Mouse (Mus musculus): ENCODE measurements around the gene Psma3. TPM values are rescaled to one million over a fixed set of nuclear protein-coding genes. Genes with fewer than 3 reads are reported as not detected.
"Not testable (repeated sequence)": the region's sequence is repeated elsewhere in the genome, so short reads cannot be mapped to it uniquely, and the experiment has no call there.

Psma3 gene
- polyA plus RNA-seq, 1 experiment from 2014 or later: 575 TPM

DNA sequence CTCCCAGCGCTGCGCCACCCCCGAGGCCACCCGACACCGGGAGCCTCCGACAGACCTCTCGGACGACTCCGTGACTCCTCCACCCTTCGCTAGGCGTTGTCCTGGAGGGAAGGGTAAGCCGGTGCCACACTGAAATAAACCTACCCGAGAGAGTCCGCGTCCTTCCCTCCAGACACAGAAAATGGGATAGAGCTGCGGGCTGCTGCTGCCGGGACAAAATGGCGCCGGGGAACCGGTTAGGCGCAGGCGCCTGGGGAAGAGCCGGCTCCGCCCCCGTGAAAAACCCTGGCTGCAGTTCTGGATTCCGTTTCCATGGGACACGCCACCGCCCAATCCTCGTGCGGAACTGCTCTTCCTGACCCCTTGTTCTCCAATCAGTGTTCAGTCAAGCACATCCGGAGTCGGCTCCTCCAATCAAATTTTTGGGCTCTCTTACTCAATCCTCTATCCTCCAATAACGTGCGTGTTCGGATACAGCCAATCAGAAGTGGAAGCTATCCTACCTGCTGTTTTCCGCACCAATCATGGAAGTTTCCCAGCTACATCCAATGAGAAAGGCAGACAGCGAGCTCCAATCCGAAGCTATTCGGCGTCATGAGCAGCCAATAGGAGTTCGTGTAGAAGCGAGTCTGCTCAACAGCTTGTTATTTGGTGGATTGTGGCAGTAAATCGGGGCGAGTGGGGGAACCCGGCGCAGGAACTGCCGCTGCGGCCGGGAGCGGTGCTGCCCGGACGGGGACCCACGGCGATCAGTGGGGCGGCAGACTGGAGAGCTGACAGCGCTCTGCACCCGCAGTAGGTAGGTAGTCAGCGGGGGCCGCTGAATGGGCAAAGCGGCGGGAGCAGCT is 41.2 kb downstream of the Psma3 start, which contains the start of gene Arid4a:
Gene Arid4a (plus strand): TSS at position 628 of the 848 bp plus-strand sequence.
- Histone ChIP-seq H3K4me3 (replicated peaks; ENCODE audit: low read length) (peak within 1 kb of the TSS; percentile 99), H3K4me2 (ENCODE audit: low read length) (peak within 1 kb of the TSS; percentile 89), H3K27me3 (replicated peaks; ENCODE audit: control insufficient read depth, insufficient read depth, low read length) (no peaks in the 10 kb centered on the region), H3K9ac (replicated peaks; ENCODE audit: low read depth, low read length) (peak within 1 kb of the TSS; percentile 89), H3K9me3 (ENCODE audit: control insufficient read depth, low read length) (no peaks in the 10 kb centered on the region), H3K4me1 (replicated peaks; ENCODE audit: control insufficient read depth, insufficient read depth, low read length) (peaks cover 25% of the 10 kb centered on the region), H3K27ac (ENCODE audit: low read length) (peak within 1 kb of the TSS; percentile 99), H3K36me3 (ENCODE audit: control insufficient read depth, insufficient read depth) (peaks cover 5% of the 10 kb centered on the region)
- ATAC-seq: peak; percentile 98
- WGBS: under 1% methylated on average over 61 of the region's 61 CpGs

DNA sequence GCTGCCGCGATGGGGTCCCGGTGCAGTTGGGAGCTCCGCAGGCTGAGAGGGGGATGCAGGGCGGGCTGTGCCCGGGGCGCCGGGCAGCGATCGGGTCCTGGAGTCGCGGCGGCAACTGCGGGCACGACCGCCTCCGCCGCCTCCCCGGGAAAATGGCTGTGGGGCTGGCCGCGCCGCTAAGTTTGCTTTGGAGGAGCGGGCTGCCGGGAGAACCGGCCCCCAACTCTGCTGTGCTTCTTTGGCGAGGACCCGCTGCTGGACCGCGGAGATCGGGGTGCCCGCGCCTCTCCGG is 41.7 kb downstream of the Psma3 start:
- ATAC-seq: no peak
- under 1% methylated on average over 32 of the region's 33 CpGs for WGBS
- Histone ChIP-seq H3K36me3 (ENCODE audit: control insufficient read depth, insufficient read depth) (peaks cover 11% of the 10 kb centered on the region), H3K9me3 (ENCODE audit: control insufficient read depth, low read length) (no peaks in the 10 kb centered on the region), H3K27ac (ENCODE audit: low read length) (peak overlapping the region; percentile 95), H3K27me3 (replicated peaks; ENCODE audit: control insufficient read depth, insufficient read depth, low read length) (no peaks in the 10 kb centered on the region), H3K4me2 (ENCODE audit: low read length) (peak overlapping the region; percentile 89), H3K4me1 (replicated peaks; ENCODE audit: control insufficient read depth, insufficient read depth, low read length) (peaks cover 25% of the 10 kb centered on the region), H3K4me3 (replicated peaks; ENCODE audit: low read length) (peak overlapping the region; percentile 99), H3K9ac (replicated peaks; ENCODE audit: low read depth, low read length) (peak overlapping the region; percentile 81)

DNA sequence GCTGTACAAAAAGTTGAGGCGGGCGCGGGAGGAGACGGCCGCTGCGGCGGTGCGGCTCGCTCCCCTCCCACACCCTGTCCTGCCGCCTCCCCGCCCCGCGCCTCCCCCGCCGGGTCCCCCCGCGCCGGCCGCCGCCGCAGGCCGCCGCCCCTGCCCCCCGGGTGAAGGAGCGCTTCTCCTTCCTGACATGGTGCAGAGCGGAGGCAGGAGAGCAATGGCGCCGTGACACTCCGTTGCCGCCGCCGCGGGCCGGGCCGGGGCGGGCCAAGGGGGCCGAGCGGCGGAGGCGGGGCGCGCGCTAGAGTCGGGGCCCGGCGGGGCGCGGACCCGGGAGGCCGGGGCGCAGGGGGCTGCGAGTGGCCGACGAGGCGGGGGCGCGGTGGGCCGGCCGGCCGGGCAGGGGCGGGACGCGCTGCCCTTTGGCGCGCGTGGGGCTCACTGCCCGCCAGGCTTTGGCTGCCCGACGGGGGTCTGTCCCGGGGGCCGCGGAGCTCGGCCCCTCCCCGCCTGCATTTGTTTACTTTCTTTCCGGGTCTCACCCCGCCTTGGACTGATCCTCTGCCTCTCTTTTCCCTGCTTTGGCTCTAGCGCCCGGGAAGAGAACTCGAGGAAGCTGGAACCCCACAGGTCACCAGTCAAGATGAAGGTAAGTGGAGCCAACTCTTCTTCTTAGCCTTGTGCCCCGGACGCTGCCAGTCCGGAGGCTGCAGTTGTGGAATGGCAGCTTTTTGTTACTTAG is 42.3 kb downstream of the Psma3 start:
- ATAC-seq: no peak
- Histone ChIP-seq H3K9me3 (ENCODE audit: control insufficient read depth, low read length) (no peaks in the 10 kb centered on the region), H3K4me2 (ENCODE audit: low read length) (peak overlapping the region; percentile 89), H3K9ac (replicated peaks; ENCODE audit: low read depth, low read length) (peak overlapping the region; percentile 81), H3K36me3 (ENCODE audit: control insufficient read depth, insufficient read depth) (peaks cover 11% of the 10 kb centered on the region), H3K27me3 (replicated peaks; ENCODE audit: control insufficient read depth, insufficient read depth, low read length) (no peaks in the 10 kb centered on the region), H3K4me3 (replicated peaks; ENCODE audit: low read length) (peak overlapping the region; percentile 99), H3K4me1 (replicated peaks; ENCODE audit: control insufficient read depth, insufficient read depth, low read length) (peaks cover 25% of the 10 kb centered on the region), H3K27ac (ENCODE audit: low read length) (peak overlapping the region; percentile 95)
- under 1% methylated on average over 56 of the region's 82 CpGs for WGBS

DNA sequence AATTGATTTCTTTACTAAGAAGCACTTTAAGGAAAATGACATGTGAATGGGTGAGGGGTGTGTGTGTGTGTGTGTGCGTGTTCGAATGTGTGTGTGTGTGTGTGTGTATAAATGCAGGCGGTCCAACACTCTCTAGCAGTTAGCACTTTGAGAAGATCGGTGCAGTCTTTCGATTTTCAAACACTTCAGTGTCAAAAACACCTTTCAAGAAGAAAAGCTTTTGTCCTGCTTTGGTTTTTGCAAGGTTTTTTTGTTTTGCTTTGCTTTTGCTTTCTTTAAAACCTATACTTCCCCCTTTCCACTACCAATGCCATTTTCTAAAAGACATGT is 42.8 kb downstream of the Psma3 start:
- Histone ChIP-seq H3K4me1 (replicated peaks; ENCODE audit: control insufficient read depth, insufficient read depth, low read length) (peaks cover 22% of the 10 kb centered on the region), H3K27me3 (replicated peaks; ENCODE audit: control insufficient read depth, insufficient read depth, low read length) (no peaks in the 10 kb centered on the region), H3K36me3 (ENCODE audit: control insufficient read depth, insufficient read depth) (peaks cover 11% of the 10 kb centered on the region), H3K9ac (replicated peaks; ENCODE audit: low read depth, low read length) (peak overlapping the region; percentile 81), H3K27ac (ENCODE audit: low read length) (no peak overlapping the region), H3K4me2 (ENCODE audit: low read length) (peak overlapping the region; percentile 89), H3K9me3 (ENCODE audit: control insufficient read depth, low read length) (no peaks in the 10 kb centered on the region), H3K4me3 (replicated peaks; ENCODE audit: low read length) (peak overlapping the region; percentile 99)
- WGBS: 9% methylated on average over 5 of the region's 5 CpGs
- ATAC-seq: no peak

DNA sequence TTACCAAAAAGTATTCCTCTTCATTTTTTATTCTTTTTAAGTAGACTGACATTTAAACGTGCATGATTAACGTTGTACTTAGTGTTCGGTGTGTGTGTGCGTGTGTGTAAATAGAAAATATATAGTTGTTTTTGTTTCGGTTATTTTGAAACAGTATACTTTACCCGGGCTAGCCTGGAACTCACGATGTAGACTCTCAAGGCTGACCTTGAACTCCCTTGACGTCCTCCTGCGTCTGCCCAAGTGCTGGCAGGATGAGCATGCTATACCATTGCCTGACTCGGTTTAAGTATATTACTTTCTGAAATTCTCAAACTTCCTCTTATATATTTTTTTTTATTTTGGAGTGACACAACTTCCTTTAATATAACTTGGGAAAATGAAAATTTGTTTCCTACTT is 43.4 kb downstream of the Psma3 start:
- ATAC-seq: no peak
- no peak overlapping the region for H3K4me2 ChIP-seq (ENCODE audit: low read length)
- 89% methylated on average over 10 of the region's 10 CpGs for WGBS
- no peaks in the 10 kb centered on the region for H3K9me3 ChIP-seq (ENCODE audit: control insufficient read depth, low read length)
- no peak overlapping the region for H3K27ac ChIP-seq (ENCODE audit: low read length)
- peaks cover 14% of the 10 kb centered on the region for H3K36me3 ChIP-seq (ENCODE audit: control insufficient read depth, insufficient read depth)
- H3K27me3 ChIP-seq (replicated peaks; ENCODE audit: control insufficient read depth, insufficient read depth, low read length): no peaks in the 10 kb centered on the region
- no peak overlapping the region for H3K4me3 ChIP-seq (replicated peaks; ENCODE audit: low read length)
- H3K9ac ChIP-seq (replicated peaks; ENCODE audit: low read depth, low read length): no peak overlapping the region
- H3K4me1 ChIP-seq (replicated peaks; ENCODE audit: control insufficient read depth, insufficient read depth, low read length): peaks cover 19% of the 10 kb centered on the region

DNA sequence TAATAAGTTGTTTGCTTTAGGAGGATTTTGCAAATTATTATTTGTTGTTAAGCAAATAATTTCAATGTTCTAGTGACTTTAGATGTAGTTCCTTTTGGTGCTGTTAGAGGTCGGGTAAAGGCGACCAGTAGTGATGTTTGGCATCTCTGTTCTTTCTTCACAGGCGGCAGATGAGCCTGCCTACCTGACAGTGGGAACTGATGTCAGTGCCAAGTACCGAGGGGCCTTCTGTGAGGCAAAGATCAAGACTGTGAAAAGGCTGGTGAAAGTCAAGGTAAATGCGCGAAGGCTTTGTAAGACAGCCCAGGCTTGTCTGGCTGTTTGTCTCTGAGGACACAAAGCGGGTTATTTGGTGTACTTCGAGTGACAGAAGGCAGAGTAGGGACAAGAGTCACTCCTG is 44.8 kb downstream of the Psma3 start:
- no peak overlapping the region for H3K4me2 ChIP-seq (ENCODE audit: low read length)
- ATAC-seq: no peak
- peaks cover 21% of the 10 kb centered on the region for H3K36me3 ChIP-seq (ENCODE audit: control insufficient read depth, insufficient read depth)
- no peaks in the 10 kb centered on the region for H3K9me3 ChIP-seq (ENCODE audit: control insufficient read depth, low read length)
- H3K27ac ChIP-seq (ENCODE audit: low read length): no peak overlapping the region
- no peak overlapping the region for H3K9ac ChIP-seq (replicated peaks; ENCODE audit: low read depth, low read length)
- H3K4me3 ChIP-seq (replicated peaks; ENCODE audit: low read length): no peak overlapping the region
- WGBS: 85% methylated on average over 8 of the region's 8 CpGs
- H3K4me1 ChIP-seq (replicated peaks; ENCODE audit: control insufficient read depth, insufficient read depth, low read length): peaks cover 8% of the 10 kb centered on the region
- no peaks in the 10 kb centered on the region for H3K27me3 ChIP-seq (replicated peaks; ENCODE audit: control insufficient read depth, insufficient read depth, low read length)

DNA sequence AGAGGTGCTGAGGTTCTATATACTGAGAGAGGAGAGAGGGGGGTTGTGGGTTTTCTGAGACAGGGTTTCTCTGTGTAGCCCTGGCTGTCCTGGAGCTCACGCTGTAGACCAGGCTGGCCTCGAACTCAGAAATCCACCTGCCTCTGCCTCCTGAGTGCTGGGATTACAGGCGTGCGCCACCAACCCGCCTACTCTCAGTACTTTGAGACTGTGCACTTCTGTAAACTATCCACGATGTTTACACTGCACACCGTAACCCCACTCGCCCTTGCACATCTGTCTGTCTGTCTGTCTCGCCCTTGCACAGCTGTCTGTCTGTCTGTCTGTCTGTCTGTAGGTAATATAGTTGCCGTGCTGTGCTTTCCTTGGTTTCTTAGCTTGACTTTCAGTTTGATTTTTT is 50.0 kb downstream of the Psma3 start:
- Histone ChIP-seq H3K36me3 (ENCODE audit: control insufficient read depth, insufficient read depth) (peaks cover 31% of the 10 kb centered on the region), H3K9ac (replicated peaks; ENCODE audit: low read depth, low read length) (no peak overlapping the region), H3K4me2 (ENCODE audit: low read length) (no peak overlapping the region), H3K27ac (ENCODE audit: low read length) (no peak overlapping the region), H3K9me3 (ENCODE audit: control insufficient read depth, low read length) (no peaks in the 10 kb centered on the region), H3K4me1 (replicated peaks; ENCODE audit: control insufficient read depth, insufficient read depth, low read length) (no peaks in the 10 kb centered on the region), H3K4me3 (replicated peaks; ENCODE audit: low read length) (no peak overlapping the region), H3K27me3 (replicated peaks; ENCODE audit: control insufficient read depth, insufficient read depth, low read length) (no peaks in the 10 kb centered on the region)
- ATAC-seq: no peak
- 95% methylated on average over 10 of the region's 10 CpGs for WGBS

DNA sequence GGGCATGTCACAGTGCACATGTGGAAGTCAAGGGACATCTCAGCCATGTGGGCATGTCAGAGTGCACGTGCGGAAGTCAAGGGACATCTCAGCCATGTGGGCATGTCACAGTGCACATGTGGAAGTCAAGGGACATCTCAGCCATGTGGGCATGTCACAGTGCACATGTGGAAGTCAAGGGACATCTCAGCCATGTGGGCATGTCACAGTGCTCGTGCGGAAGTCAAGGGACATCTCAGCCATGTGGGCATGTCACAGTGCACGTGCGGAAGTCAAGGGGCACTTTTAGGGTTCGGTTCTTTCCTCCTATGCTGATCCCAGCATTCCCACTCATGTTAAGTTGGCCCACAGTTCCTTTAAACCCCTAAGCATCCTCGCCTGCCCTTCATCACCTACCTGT is 53.8 kb downstream of the Psma3 start:
- not testable (repeated sequence) for ATAC-seq; H3K27ac ChIP-seq (ENCODE audit: low read length); H3K4me2 ChIP-seq (ENCODE audit: low read length); H3K4me1 ChIP-seq (replicated peaks; ENCODE audit: control insufficient read depth, insufficient read depth, low read length); H3K27me3 ChIP-seq (replicated peaks; ENCODE audit: control insufficient read depth, insufficient read depth, low read length); H3K9me3 ChIP-seq (ENCODE audit: control insufficient read depth, low read length); H3K4me3 ChIP-seq (replicated peaks; ENCODE audit: low read length); H3K9ac ChIP-seq (replicated peaks; ENCODE audit: low read depth, low read length)
- H3K36me3 ChIP-seq (ENCODE audit: control insufficient read depth, insufficient read depth): peaks cover 19% of the 10 kb centered on the region
- 94% methylated on average over 8 of the region's 8 CpGs for WGBS

DNA sequence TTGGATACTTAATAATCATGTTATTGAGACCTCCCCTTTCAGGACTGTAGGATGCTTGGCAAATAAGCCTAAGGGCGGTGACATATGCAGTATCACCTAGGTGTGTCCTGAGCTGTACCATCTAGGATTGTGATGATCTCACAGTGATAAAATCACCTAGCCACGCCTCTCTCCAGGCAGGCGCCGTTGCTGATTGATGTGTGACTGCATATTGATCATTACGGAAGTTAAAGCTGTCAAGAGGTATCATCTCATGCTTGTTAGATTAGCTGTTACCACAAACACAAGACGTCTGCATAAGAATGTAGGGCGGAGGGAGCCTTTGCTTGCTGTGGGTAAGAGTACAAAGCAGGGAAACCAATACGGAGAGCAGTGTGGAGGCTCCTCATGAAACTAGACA is 55.8 kb downstream of the Psma3 start:
- no peak for ATAC-seq
- H3K36me3 ChIP-seq (ENCODE audit: control insufficient read depth, insufficient read depth): peaks cover 11% of the 10 kb centered on the region
- H3K27ac ChIP-seq (ENCODE audit: low read length): no peak overlapping the region
- H3K4me2 ChIP-seq (ENCODE audit: low read length): no peak overlapping the region
- no peaks in the 10 kb centered on the region for H3K4me1 ChIP-seq (replicated peaks; ENCODE audit: control insufficient read depth, insufficient read depth, low read length)
- H3K4me3 ChIP-seq (replicated peaks; ENCODE audit: low read length): no peak overlapping the region
- no peak overlapping the region for H3K9ac ChIP-seq (replicated peaks; ENCODE audit: low read depth, low read length)
- H3K9me3 ChIP-seq (ENCODE audit: control insufficient read depth, low read length): no peaks in the 10 kb centered on the region
- 91% methylated on average over 8 of the region's 8 CpGs for WGBS
- H3K27me3 ChIP-seq (replicated peaks; ENCODE audit: control insufficient read depth, insufficient read depth, low read length): no peaks in the 10 kb centered on the region

Measured in forebrain, embryonic 16.5 days (tissue).